Mouse (Mus musculus): ENCODE results near the gene Tmem117. TPM values are rescaled to one million over a fixed set of nuclear protein-coding genes. Genes with fewer than 3 reads are reported as not detected.

Tmem117 gene
- polyA plus RNA-seq, 1 experiment: 0.18 TPM

DNA sequence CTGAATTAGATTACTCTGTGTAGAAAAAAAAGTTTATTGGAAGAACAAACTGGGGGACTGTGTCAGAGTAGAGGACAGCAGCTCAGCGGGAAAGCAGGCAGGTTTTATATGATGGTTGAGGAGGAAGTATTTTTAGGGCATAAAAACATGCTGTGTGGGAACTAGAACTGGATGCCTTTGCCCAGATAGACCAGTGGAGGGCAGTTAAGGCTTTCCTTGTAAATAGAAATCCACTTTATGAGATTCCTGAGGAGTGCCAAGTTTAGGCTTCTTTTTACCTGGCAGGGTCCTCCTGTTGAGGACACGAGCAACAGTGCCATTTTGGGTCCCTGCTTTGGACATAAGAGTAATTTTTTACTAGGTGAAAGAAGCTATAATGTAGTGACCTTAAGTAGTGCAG lies 218.5 kb downstream of the Tmem117 start:
- H3K4me3 ChIP-seq (replicated peaks): no peak overlapping the region
- H3K27me3 ChIP-seq (replicated peaks): no peaks in the 10 kb centered on the region
- H3K4me1 ChIP-seq: no peaks in the 10 kb centered on the region
- TF ChIP-seq FLI1 (IDR thresholded peaks at IDR 0.05; ENCODE audit: low read length) (no peak), GATA1 (IDR thresholded peaks at IDR 0.05; ENCODE audit: borderline replicate concordance, low read length) (no peak)
- peaks cover 16% of the 10 kb centered on the region for H3K9me3 ChIP-seq
- H3K36me3 ChIP-seq (replicated peaks; ENCODE audit: low read length): no peaks in the 10 kb centered on the region

DNA sequence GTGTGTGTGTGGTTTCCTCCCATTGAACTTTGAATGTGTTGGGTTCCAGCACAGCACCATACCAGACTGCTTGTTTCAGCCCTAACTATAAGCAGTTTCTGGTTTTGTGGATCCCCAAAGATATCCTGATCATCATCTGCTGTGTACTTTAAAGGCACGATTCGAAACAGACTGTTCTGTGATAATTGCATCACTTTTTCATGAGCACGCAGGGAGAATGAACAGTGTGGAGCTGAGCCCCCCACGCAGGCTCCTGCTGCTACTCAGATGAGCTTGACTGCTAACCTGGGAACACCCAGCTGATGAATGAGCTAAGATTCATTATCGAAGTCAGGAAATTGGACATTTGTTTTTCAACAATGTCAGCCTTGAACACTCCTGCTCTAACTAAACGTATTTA lies 230.6 kb downstream of the Tmem117 start:
- Histone ChIP-seq H3K9me3 (peaks cover 27% of the 10 kb centered on the region), H3K4me3 (replicated peaks) (no peak overlapping the region), H3K27me3 (replicated peaks) (no peaks in the 10 kb centered on the region), H3K36me3 (replicated peaks; ENCODE audit: low read length) (no peaks in the 10 kb centered on the region), H3K4me1 (no peaks in the 10 kb centered on the region)
- TF ChIP-seq GATA1 (IDR thresholded peaks at IDR 0.05; ENCODE audit: borderline replicate concordance, low read length) (no peak), FLI1 (IDR thresholded peaks at IDR 0.05; ENCODE audit: low read length) (no peak)

DNA sequence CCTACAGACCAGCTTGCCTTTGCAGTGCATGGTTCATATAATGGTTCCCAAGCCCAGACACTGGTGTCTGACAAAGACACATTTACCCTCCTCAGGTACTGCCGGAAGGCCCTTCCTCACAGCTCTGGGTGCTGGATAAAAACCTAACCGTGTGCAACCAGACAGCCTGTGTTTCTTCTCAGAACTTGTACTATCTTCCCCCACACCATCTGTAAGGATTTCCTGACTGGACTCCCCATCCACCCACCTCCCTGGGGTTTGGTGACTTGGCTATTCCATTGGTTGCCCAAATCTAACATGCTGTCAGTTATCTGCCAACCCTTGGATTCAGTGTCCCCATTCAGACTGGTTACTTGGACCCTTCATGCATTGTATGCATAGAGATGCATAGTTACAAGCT lies 232.1 kb downstream of the Tmem117 start:
- Histone ChIP-seq H3K27me3 (replicated peaks) (no peaks in the 10 kb centered on the region), H3K9me3 (peaks cover 21% of the 10 kb centered on the region), H3K4me3 (replicated peaks) (no peak overlapping the region), H3K36me3 (replicated peaks; ENCODE audit: low read length) (no peaks in the 10 kb centered on the region), H3K4me1 (no peaks in the 10 kb centered on the region)
- TF ChIP-seq GATA1 (IDR thresholded peaks at IDR 0.05; ENCODE audit: borderline replicate concordance, low read length): no peak
- TF ChIP-seq FLI1 (IDR thresholded peaks at IDR 0.05; ENCODE audit: low read length): no peak

DNA sequence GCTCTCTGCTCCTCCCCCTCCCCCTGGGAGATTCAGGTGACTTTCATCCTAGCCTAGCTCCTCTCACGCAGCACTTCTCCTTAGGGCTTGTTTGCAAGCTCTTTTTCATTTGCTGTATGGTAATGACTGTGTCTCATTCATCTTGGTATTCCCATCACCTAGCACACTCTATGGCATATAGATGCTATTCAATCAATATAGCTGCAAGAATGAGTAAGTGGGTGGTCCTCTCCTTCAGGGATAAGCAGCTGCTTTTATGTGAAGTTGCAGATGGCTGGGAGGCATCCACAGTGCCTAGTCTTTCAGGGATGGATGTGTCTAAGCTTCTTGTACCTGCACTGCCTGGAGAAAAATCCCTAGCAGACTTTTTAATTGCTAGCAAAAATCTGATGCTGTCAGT lies 235.1 kb downstream of the Tmem117 start:
- peaks cover 23% of the 10 kb centered on the region for H3K9me3 ChIP-seq
- H3K36me3 ChIP-seq (replicated peaks; ENCODE audit: low read length): no peaks in the 10 kb centered on the region
- TF ChIP-seq FLI1 (IDR thresholded peaks at IDR 0.05; ENCODE audit: low read length) (no peak), GATA1 (IDR thresholded peaks at IDR 0.05; ENCODE audit: borderline replicate concordance, low read length) (no peak)
- H3K4me1 ChIP-seq: no peaks in the 10 kb centered on the region
- H3K4me3 ChIP-seq (replicated peaks): no peak overlapping the region
- H3K27me3 ChIP-seq (replicated peaks): no peaks in the 10 kb centered on the region

DNA sequence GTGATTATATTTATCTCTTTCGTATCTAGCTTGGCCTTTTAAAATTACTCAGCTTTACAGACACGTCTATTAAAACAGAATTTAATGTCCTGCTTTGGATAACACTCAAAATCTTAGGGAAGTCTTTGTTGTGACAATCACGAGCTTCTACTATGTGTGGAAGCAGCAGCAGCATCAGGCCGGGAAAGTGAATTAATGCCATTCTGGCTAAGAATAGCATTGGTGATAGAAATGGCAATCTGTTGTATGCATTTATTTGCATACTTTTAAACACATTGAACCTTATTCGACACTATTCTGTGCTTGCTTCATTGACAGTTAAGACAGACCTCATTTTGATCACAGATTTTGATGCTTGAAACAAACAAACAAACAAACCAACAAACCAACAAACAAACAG lies 239.3 kb downstream of the Tmem117 start:
- no peaks in the 10 kb centered on the region for H3K4me1 ChIP-seq
- TF ChIP-seq GATA1 (IDR thresholded peaks at IDR 0.05; ENCODE audit: borderline replicate concordance, low read length) (no peak), FLI1 (IDR thresholded peaks at IDR 0.05; ENCODE audit: low read length) (no peak)
- no peak overlapping the region for H3K4me3 ChIP-seq (replicated peaks)
- no peaks in the 10 kb centered on the region for H3K27me3 ChIP-seq (replicated peaks)
- H3K9me3 ChIP-seq: peaks cover 11% of the 10 kb centered on the region
- H3K36me3 ChIP-seq (replicated peaks; ENCODE audit: low read length): no peaks in the 10 kb centered on the region

DNA sequence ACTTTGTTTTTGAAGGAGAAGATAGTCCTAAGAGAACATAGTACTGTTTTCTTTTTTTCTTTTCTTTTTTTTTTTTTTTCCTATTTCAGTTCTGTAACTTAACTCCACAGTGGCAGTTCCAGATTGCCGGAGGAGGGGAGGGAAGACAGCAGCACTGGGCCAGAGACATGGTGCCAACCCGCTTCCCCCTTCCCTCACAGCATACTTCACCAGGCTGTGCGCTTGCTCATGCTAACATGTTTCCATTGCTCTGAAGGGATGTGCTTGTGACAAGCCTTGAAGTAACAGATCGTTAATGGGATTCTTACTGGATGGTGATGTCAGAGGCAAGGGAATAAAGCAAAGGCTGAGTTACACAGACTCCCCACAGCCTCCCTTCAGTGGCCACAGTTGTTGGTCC lies 256.0 kb downstream of the Tmem117 start:
- no peak for TF ChIP-seq FLI1 (IDR thresholded peaks at IDR 0.05; ENCODE audit: low read length)
- no peak for TF ChIP-seq GATA1 (IDR thresholded peaks at IDR 0.05; ENCODE audit: borderline replicate concordance, low read length)

DNA sequence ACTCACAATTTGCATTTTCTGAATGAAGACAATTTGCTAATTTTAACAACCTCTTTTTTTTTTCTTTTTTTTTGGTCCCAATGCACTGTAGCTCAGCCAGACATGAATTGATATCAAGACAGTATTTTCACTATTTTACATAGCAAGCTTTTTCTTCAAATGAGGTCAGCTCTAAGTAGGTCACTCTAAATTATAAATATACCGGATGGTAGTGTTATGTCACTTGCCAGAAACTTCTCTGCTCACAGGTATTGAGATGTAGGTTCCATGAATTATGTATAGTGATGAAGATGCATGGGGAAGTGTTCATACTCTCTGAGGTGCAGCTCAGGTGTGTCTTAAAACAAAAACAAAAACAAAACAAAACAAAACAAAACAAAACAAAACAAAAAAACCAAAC lies 264.2 kb downstream of the Tmem117 start:
- no peaks in the 10 kb centered on the region for H3K36me3 ChIP-seq (replicated peaks; ENCODE audit: low read length)
- no peak for TF ChIP-seq FLI1 (IDR thresholded peaks at IDR 0.05; ENCODE audit: low read length)
- no peak for TF ChIP-seq GATA1 (IDR thresholded peaks at IDR 0.05; ENCODE audit: borderline replicate concordance, low read length)
- H3K4me1 ChIP-seq: no peaks in the 10 kb centered on the region
- peaks cover 44% of the 10 kb centered on the region for H3K9me3 ChIP-seq
- H3K27me3 ChIP-seq (replicated peaks): no peaks in the 10 kb centered on the region
- H3K4me3 ChIP-seq (replicated peaks): no peak overlapping the region

More for the DNA sequence above, 256.0 kb downstream of the Tmem117 start:
- Histone ChIP-seq H3K36me3 (replicated peaks; ENCODE audit: low read length) (no peaks in the 10 kb centered on the region), H3K4me1 (no peaks in the 10 kb centered on the region), H3K27me3 (replicated peaks) (no peaks in the 10 kb centered on the region), H3K9me3 (peaks cover 34% of the 10 kb centered on the region), H3K4me3 (replicated peaks) (no peak overlapping the region)

DNA sequence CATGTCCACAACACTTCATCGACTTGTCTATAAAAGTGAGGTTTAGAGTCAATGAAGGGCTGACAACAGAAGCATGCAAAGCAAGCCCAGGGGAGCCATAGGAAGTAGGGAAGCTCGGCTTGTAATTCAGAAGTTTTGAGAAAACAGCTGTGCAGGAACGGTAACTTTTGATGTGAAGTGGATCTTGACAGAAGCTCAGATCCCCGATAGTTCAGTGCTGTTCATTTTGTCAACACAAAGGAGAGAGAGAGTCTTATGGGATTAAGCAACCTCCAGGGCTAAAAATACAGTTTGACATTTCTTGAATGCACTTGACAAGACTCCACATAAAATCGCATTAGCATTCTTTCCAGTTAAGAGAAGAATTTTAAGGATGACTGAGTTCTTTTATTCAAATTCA lies 265.1 kb downstream of the Tmem117 start:
- no peak for TF ChIP-seq FLI1 (IDR thresholded peaks at IDR 0.05; ENCODE audit: low read length)
- H3K4me1 ChIP-seq: no peaks in the 10 kb centered on the region
- H3K9me3 ChIP-seq: peaks cover 45% of the 10 kb centered on the region
- no peaks in the 10 kb centered on the region for H3K27me3 ChIP-seq (replicated peaks)
- no peaks in the 10 kb centered on the region for H3K36me3 ChIP-seq (replicated peaks; ENCODE audit: low read length)
- H3K4me3 ChIP-seq (replicated peaks): no peak overlapping the region

DNA sequence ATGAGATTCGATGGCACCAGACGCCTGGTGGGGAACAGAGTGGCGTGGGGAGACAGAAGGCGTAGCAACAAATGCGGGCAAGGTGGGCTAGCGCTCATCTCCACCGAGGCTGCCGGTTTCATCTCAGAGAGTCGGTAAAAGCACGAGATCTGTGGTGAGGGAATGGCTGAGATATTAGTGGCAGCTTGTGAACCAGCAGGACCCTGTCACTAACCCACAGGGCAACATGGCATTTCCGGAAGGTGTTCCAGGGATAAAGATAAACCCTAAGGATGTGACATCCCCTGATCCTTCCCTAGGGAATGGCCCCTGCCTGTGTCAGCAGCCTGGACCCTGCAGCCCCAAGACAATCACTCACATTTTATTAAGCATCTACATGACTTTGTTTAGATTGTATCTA lies 266.6 kb downstream of the Tmem117 start:
- peaks cover 43% of the 10 kb centered on the region for H3K9me3 ChIP-seq
- no peaks in the 10 kb centered on the region for H3K4me1 ChIP-seq
- H3K27me3 ChIP-seq (replicated peaks): no peaks in the 10 kb centered on the region
- no peaks in the 10 kb centered on the region for H3K36me3 ChIP-seq (replicated peaks; ENCODE audit: low read length)
- H3K4me3 ChIP-seq (replicated peaks): no peak overlapping the region
- TF ChIP-seq GATA1 (IDR thresholded peaks at IDR 0.05; ENCODE audit: borderline replicate concordance, low read length) (no peak), FLI1 (IDR thresholded peaks at IDR 0.05; ENCODE audit: low read length) (no peak)

DNA sequence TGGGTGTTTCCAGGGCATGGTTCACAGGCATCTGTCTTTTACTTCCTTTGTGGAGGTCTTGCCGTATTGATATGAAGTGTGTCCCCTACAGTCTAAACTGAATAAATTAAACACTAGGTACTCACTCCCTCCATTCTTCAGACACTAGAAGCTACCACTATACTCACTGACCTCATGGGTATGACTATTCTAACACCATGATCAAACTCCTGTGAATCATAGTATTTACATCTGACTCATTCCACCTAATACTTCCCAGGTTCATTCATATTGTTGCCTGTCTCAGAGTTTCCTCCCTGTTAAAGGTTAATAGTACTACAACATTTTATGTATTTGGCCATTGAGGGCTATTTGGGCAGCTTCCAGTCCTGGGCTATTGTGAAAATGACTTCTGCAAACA lies 274.2 kb downstream of the Tmem117 start:
- H3K36me3 ChIP-seq (replicated peaks; ENCODE audit: low read length): no peaks in the 10 kb centered on the region
- peaks cover 33% of the 10 kb centered on the region for H3K9me3 ChIP-seq
- H3K4me1 ChIP-seq: no peaks in the 10 kb centered on the region
- no peak overlapping the region for H3K4me3 ChIP-seq (replicated peaks)
- TF ChIP-seq FLI1 (IDR thresholded peaks at IDR 0.05; ENCODE audit: low read length) (no peak), GATA1 (IDR thresholded peaks at IDR 0.05; ENCODE audit: borderline replicate concordance, low read length) (no peak)
- no peaks in the 10 kb centered on the region for H3K27me3 ChIP-seq (replicated peaks)
